Mouse (Mus musculus) kidney, adult 11 months (tissue): ENCODE data around the gene Gm8082.
"Not testable (repeated sequence)": the region's sequence is repeated elsewhere in the genome, so short reads cannot be mapped to it uniquely, and the experiment has no call there.

ENCODE experiments used
- DNase-seq: peaks from one replicate; pipeline ENCODE4 v3.0.0; 2022

The Gm8082 gene

DNA sequence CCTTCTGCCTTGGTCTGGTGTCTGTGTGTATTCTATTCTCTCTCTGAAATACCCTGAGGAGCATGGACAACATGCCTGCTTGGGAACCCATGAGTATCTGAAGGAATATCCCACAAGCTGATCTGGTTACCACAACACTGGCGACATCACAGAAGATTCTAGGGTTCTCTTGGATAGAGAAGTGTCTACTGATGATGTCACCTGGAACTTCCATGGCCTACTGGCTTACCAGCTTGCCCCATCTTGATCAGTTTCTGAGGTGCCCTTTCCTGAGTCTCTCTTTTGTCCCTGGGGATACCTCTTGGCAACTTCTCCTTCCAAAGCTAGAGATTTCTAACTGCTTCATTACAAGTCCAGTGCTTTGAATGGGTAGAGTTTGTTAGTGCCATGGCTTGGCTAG lies at the start of gene Gm8082:
Gene Gm8082, minus strand, starts transcription at position 101 of the 400 bp plus-strand sequence.
- not testable (repeated sequence) for DNase-seq

DNA sequence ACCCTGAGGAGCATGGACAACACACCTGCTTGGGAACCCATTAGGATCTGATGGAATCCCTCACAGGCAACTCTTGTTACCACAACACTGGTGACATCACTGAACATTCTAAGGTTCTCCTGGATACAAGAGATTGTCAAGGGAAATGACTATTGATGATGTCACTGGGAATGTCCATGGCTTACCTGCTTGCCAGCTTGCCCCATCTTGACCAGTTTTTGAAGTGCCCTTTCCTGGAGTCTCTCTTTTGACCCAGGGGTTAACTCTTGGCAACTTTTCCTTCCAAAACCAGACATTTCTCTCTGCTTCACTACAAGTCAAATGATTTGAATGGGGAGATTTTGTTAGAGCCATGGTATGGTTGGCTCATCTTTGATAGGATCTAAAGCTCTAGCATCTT lies 22.1 kb upstream of the Gm8082 start, which contains the start of gene Gm10376:
Gene Gm10376, minus strand, starts transcription at position 101 of the 400 bp plus-strand sequence.
- not testable (repeated sequence) for DNase-seq
